ENCODE assay signal across 26 mouse cellular contexts in genomic region chr7:68337080-68337781, GRCm38 (mm10).
DNase-seq lines count a peak whose midpoint lies in the region; ATAC-seq and TF ChIP-seq lines count a peak whose summit lies in the region.
"Had no signal": no experiment of that assay in that cellular context is flagged by ENCODE, and none has a peak within 500 bp of the region (broad histone marks: within the 10 kb centered on the region; RNA-seq: fewer than 3 reads in every experiment).

No protein-coding gene starts in this region.

- H3K27me3 ChIP-seq in heart, embryonic 10.5 days (ENCODE audit: insufficient read depth, poor library complexity, severe bottlenecking) = no peaks in the 10 kb centered on the region
- H3K27me3 ChIP-seq in heart, adult 2 months (ENCODE audit: control insufficient read depth, insufficient read depth, low read length) = no peaks in the 10 kb centered on the region
- H3K27me3 ChIP-seq in kidney, postnatal 0 days (ENCODE audit: insufficient read depth, low read length) = no peaks in the 10 kb centered on the region
- no peaks in the 10 kb centered on the region for H3K27me3 ChIP-seq in lung, embryonic 15.5 days
- no peaks in the 10 kb centered on the region; the same call in 1 of the 2 replicates for H3K27me3 ChIP-seq in neural tube, embryonic 15.5 days (replicated peaks)
- H3K27me3 ChIP-seq: embryonic facial prominence, embryonic 12.5 days; limb, embryonic 13.5 days; liver, embryonic 13.5 days; megakaryocyte, embryonic 14.5 days; midbrain, embryonic 13.5 days had no signal

- H3K27ac ChIP-seq in heart, embryonic 10.5 days = no peak overlapping the region
- H3K27ac ChIP-seq in heart, adult 2 months = no peak overlapping the region
- no peak overlapping the region for H3K27ac ChIP-seq in kidney, postnatal 0 days
- peak overlapping the region; percentile 69 for H3K27ac ChIP-seq in lung, embryonic 15.5 days
- peak overlapping the region; percentile 47 for H3K27ac ChIP-seq in embryonic fibroblast, embryonic 13.5 days (ENCODE audit: insufficient read depth, low read length)
- no peak overlapping the region for H3K27ac ChIP-seq in neural tube, embryonic 15.5 days (replicated peaks)
- H3K27ac ChIP-seq: embryonic facial prominence, embryonic 12.5 days; hindbrain, postnatal 0 days; limb, embryonic 13.5 days; liver, embryonic 13.5 days; midbrain, embryonic 13.5 days had no signal

- 73% methylated on average over 8 of the region's 8 CpGs for WGBS in heart, embryonic 10.5 days
- WGBS in heart, adult 2 months = 48% methylated on average over 8 of the region's 8 CpGs
- whole genome bisulfite sequencing in kidney, postnatal 0 days = 49% methylated on average over 8 of the region's 8 CpGs
- 43% methylated on average over 8 of the region's 8 CpGs for WGBS in lung, embryonic 15.5 days
- WGBS in lung, adult 2 months = 52% methylated on average over 8 of the region's 8 CpGs
- WGBS in neural tube, embryonic 15.5 days = 87% methylated on average over 8 of the region's 8 CpGs

- no peaks in the 10 kb centered on the region for H3K79me2 ChIP-seq in heart, adult 2 months (replicated peaks; ENCODE audit: control insufficient read depth, insufficient read depth, low read length)

- H3K4me2 ChIP-seq in kidney, postnatal 0 days (ENCODE audit: low read length) = no peak overlapping the region
- H3K4me2 ChIP-seq in lung, embryonic 15.5 days = no peak overlapping the region
- no peak overlapping the region for H3K4me2 ChIP-seq in neural tube, embryonic 15.5 days
- H3K4me2 ChIP-seq: embryonic facial prominence, embryonic 12.5 days; limb, embryonic 13.5 days; liver, embryonic 13.5 days; midbrain, embryonic 13.5 days had no signal

- no peak for ATAC-seq in kidney, postnatal 0 days (replicated peaks; ENCODE audit: low FRiP score, low read depth)
- peak; percentile 83 for ATAC-seq in lung, embryonic 15.5 days (ENCODE audit: borderline replicate concordance, extremely low read depth, low FRiP score, low TSS enrichment)
- ATAC-seq in neural tube, embryonic 15.5 days (ENCODE audit: low FRiP score) = no peak
- ATAC-seq: activated CD4-positive, CD25-positive, alpha-beta regulatory T cell, adult 4 months; forebrain, embryonic 14.5 days; hindbrain, postnatal 0 days; midbrain, embryonic 13.5 days had no signal

- peak; percentile 31 for DNase-seq in heart, embryonic 10.5 days (ENCODE audit: low spot score)
- no peak for DNase-seq in heart, adult 2 months
- DNase-seq in kidney, postnatal 0 days (ENCODE audit: low spot score) = peak; percentile 54
- DNase-seq in kidney, postnatal 36 days = no peak
- no peak for DNase-seq in lung, adult 2 months
- DNase-seq: adrenal gland, adult 8-10 months; B cell, adult 2 months; cerebellum, adult 11-12 months; cerebellum, postnatal 10 days; gastrocnemius, postnatal 25 days; kidney, adult 9 months; layer of hippocampus, postnatal 36 days; liver, embryonic 13.5 days; lung, postnatal 14 days; right cerebral cortex, postnatal 14 days; spleen, adult 18-20 months had no signal

- no peak overlapping the region for H3K9ac ChIP-seq in heart, adult 2 months (ENCODE audit: low read depth, low read length)
- no peak overlapping the region for H3K9ac ChIP-seq in kidney, postnatal 0 days (ENCODE audit: low read depth, low read length)
- H3K9ac ChIP-seq in lung, embryonic 15.5 days = no peak overlapping the region
- no peak overlapping the region for H3K9ac ChIP-seq in neural tube, embryonic 15.5 days (replicated peaks)
- H3K9ac ChIP-seq: embryonic facial prominence, embryonic 12.5 days; limb, embryonic 13.5 days; liver, embryonic 13.5 days; midbrain, embryonic 13.5 days had no signal

- no peaks in the 10 kb centered on the region for H3K4me1 ChIP-seq in heart, embryonic 10.5 days
- H3K4me1 ChIP-seq in heart, adult 2 months (ENCODE audit: control insufficient read depth, insufficient read depth, low read length) = no peaks in the 10 kb centered on the region
- 0 out of 2 replicates have a peak, but pooled peaks cover 3% of the 10 kb centered on the region for H3K4me1 ChIP-seq in kidney, postnatal 0 days (replicated peaks; ENCODE audit: insufficient read depth, low read length)
- H3K4me1 ChIP-seq in lung, embryonic 15.5 days = 0 out of 2 replicates have a peak, but pooled peaks cover 5% of the 10 kb centered on the region
- H3K4me1 ChIP-seq in lung, adult 2 months (ENCODE audit: control insufficient read depth, insufficient read depth, low read length) = no peaks in the 10 kb centered on the region
- H3K4me1 ChIP-seq in embryonic fibroblast, embryonic 13.5 days (ENCODE audit: control insufficient read depth, insufficient read depth, low read length) = 0 out of 2 replicates have a peak, but pooled peaks cover 4% of the 10 kb centered on the region
- no peaks in the 10 kb centered on the region for H3K4me1 ChIP-seq in neural tube, embryonic 15.5 days
- H3K4me1 ChIP-seq: embryonic facial prominence, embryonic 12.5 days; liver, embryonic 13.5 days; megakaryocyte, embryonic 14.5 days; midbrain, embryonic 13.5 days had no signal

- TF ChIP-seq POLR2A in heart, adult 2 months (IDR thresholded peaks at IDR 0.05; ENCODE audit: insufficient read depth, low read depth, low read length) = no peak
- TF ChIP-seq POLR2A in lung, adult 2 months (IDR thresholded peaks at IDR 0.05; ENCODE audit: borderline replicate concordance, extremely low read depth, low read depth, low read length) = no peak
- no peak for TF ChIP-seq POLR2A in embryonic fibroblast, embryonic 13.5 days (IDR thresholded peaks at IDR 0.05; ENCODE audit: low read depth, low read length)

- no peak for TF ChIP-seq CTCF in heart, adult 2 months (IDR thresholded peaks at IDR 0.05)
- no peak for TF ChIP-seq CTCF in kidney, postnatal 0 days (IDR thresholded peaks at IDR 0.05; ENCODE audit: low read depth)
- TF ChIP-seq CTCF in lung, adult 2 months (IDR thresholded peaks at IDR 0.05; ENCODE audit: insufficient read depth, low read length) = no peak
- TF ChIP-seq CTCF in embryonic fibroblast, embryonic 13.5 days (IDR thresholded peaks at IDR 0.05; ENCODE audit: borderline replicate concordance, insufficient read depth, low read length) = no peak

- intact Hi-C loops in heart, adult 2 months (cut with DNase I) = no loop called here

- H3K36me3 ChIP-seq in heart, embryonic 10.5 days = no peaks in the 10 kb centered on the region
- no peaks in the 10 kb centered on the region for H3K36me3 ChIP-seq in heart, adult 2 months (ENCODE audit: control insufficient read depth, insufficient read depth, low read length)
- no peaks in the 10 kb centered on the region for H3K36me3 ChIP-seq in kidney, postnatal 0 days (ENCODE audit: insufficient read depth, low read length)
- H3K36me3 ChIP-seq in lung, embryonic 15.5 days = no peaks in the 10 kb centered on the region
- H3K36me3 ChIP-seq in neural tube, embryonic 15.5 days = no peaks in the 10 kb centered on the region
- H3K36me3 ChIP-seq: embryonic facial prominence, embryonic 12.5 days; limb, embryonic 13.5 days; liver, embryonic 13.5 days; midbrain, embryonic 13.5 days had no signal

- no peak overlapping the region for H3K4me3 ChIP-seq in heart, embryonic 10.5 days
- no peak overlapping the region for H3K4me3 ChIP-seq in heart, adult 2 months
- no peak overlapping the region for H3K4me3 ChIP-seq in kidney, postnatal 0 days (replicated peaks; ENCODE audit: low read depth, low read length)
- H3K4me3 ChIP-seq in lung, embryonic 15.5 days = no peak overlapping the region
- H3K4me3 ChIP-seq in lung, adult 2 months (replicated peaks; ENCODE audit: extremely low read depth, low read depth, low read length) = no peak overlapping the region
- no peak overlapping the region for H3K4me3 ChIP-seq in embryonic fibroblast, embryonic 13.5 days (ENCODE audit: insufficient read depth, low read length)
- H3K4me3 ChIP-seq in neural tube, embryonic 15.5 days (replicated peaks) = no peak overlapping the region
- H3K4me3 ChIP-seq: embryonic facial prominence, embryonic 12.5 days; limb, embryonic 13.5 days; liver, embryonic 13.5 days; megakaryocyte, embryonic 14.5 days; midbrain, embryonic 13.5 days had no signal

- TF ChIP-seq EP300 in heart, adult 2 months (IDR thresholded peaks at IDR 0.05; ENCODE audit: insufficient read depth, low read depth, low read length) = no peak

- H3K9me3 ChIP-seq in heart, embryonic 10.5 days = no peaks in the 10 kb centered on the region
- no peaks in the 10 kb centered on the region for H3K9me3 ChIP-seq in kidney, postnatal 0 days (replicated peaks; ENCODE audit: low read length)
- no peaks in the 10 kb centered on the region for H3K9me3 ChIP-seq in lung, embryonic 15.5 days
- H3K9me3 ChIP-seq in neural tube, embryonic 15.5 days (replicated peaks) = no peaks in the 10 kb centered on the region
- H3K9me3 ChIP-seq: embryonic facial prominence, embryonic 12.5 days; limb, embryonic 13.5 days; liver, embryonic 13.5 days; midbrain, embryonic 13.5 days had no signal

Comparison
In these comparisons a context has a peak if more than half of its experiments do, and no peak if none do; other contexts are left out.
1. DNase-seq: peak in heart, embryonic 10.5 days (single experiment) and kidney, postnatal 0 days (single experiment); none in heart, adult 2 months (0 of 2), kidney, postnatal 36 days (0 of 2) and lung, adult 2 months (single experiment).
2. H3K27ac ChIP-seq: peak in lung, embryonic 15.5 days (single experiment) and embryonic fibroblast, embryonic 13.5 days (single experiment); none in heart, embryonic 10.5 days (single experiment), heart, adult 2 months (single experiment), kidney, postnatal 0 days (single experiment) and neural tube, embryonic 15.5 days (single experiment).